ENCODE assay signal across 8 mouse cellular contexts in genomic region chr12:8674891-8675341, GRCm38 (mm10). TPM values are rescaled to one million over a fixed set of nuclear protein-coding genes. Genes with fewer than 3 reads are reported as not detected.
DNase-seq lines count a peak whose midpoint lies in the region; ATAC-seq lines count a peak whose summit lies in the region.

No protein-coding gene starts in this region.

- H3K27ac ChIP-seq in embryonic facial prominence, embryonic 12.5 days: peak overlapping the region; percentile 99
- peak overlapping the region; percentile 98 for H3K27ac ChIP-seq in neural tube, embryonic 14.5 days (ENCODE audit: low read depth, low read length)

- H3K36me3 ChIP-seq in embryonic facial prominence, embryonic 12.5 days: no peaks in the 10 kb centered on the region
- no peaks in the 10 kb centered on the region for H3K36me3 ChIP-seq in neural tube, embryonic 14.5 days (ENCODE audit: control insufficient read depth, insufficient read depth, low read length)

- peak overlapping the region; percentile 99 for H3K9ac ChIP-seq in embryonic facial prominence, embryonic 12.5 days
- peak overlapping the region; percentile 98 for H3K9ac ChIP-seq in neural tube, embryonic 14.5 days (replicated peaks; ENCODE audit: low read depth, low read length)

- H3K4me1 ChIP-seq in embryonic facial prominence, embryonic 12.5 days: peaks cover 14% of the 10 kb centered on the region
- peaks cover 13% of the 10 kb centered on the region; the same call in 1 of the 2 replicates for H3K4me1 ChIP-seq in neural tube, embryonic 14.5 days (ENCODE audit: control insufficient read depth, insufficient read depth, low read length)

- no peaks in the 10 kb centered on the region for H3K27me3 ChIP-seq in embryonic facial prominence, embryonic 12.5 days
- no peaks in the 10 kb centered on the region; the same call in 1 of the 2 replicates for H3K27me3 ChIP-seq in neural tube, embryonic 14.5 days (ENCODE audit: control insufficient read depth, insufficient read depth, low read length)

- H3K9me3 ChIP-seq in embryonic facial prominence, embryonic 12.5 days: no peaks in the 10 kb centered on the region
- H3K9me3 ChIP-seq in neural tube, embryonic 14.5 days (ENCODE audit: control insufficient read depth, low read length): no peaks in the 10 kb centered on the region

- DNase-seq in spleen, postnatal 36 days (ENCODE audit: low spot score in 2 of 2): peak; percentile 19 to 27
- DNase-seq in spleen, adult 18-20 months: no peak
- DNase-seq in large intestine, adult 2 months (ENCODE audit: low read depth, low spot score): peak; percentile 18
- no peak for DNase-seq in adrenal gland, postnatal 14 days
- DNase-seq in cerebellum, postnatal 25 days: no peak
- no peak for DNase-seq in left cerebral cortex, adult 18-20 months (ENCODE audit: low spot score in 2 of 2)

- no peak for ATAC-seq in embryonic facial prominence, embryonic 12.5 days (ENCODE audit: insufficient number of reproducible peaks, insufficient read depth, low FRiP score, low TSS enrichment)
- no peak for ATAC-seq in neural tube, embryonic 14.5 days (ENCODE audit: low read depth)

- 0% methylated on average over 20 of the region's 20 CpGs for WGBS in embryonic facial prominence, embryonic 12.5 days
- under 1% methylated on average over 20 of the region's 20 CpGs for WGBS in large intestine, adult 2 months
- under 1% methylated on average over 20 of the region's 20 CpGs for WGBS in neural tube, embryonic 14.5 days

- H3K4me2 ChIP-seq in embryonic facial prominence, embryonic 12.5 days (replicated peaks): peak overlapping the region; percentile 53
- H3K4me2 ChIP-seq in neural tube, embryonic 14.5 days (ENCODE audit: low read depth, low read length): peak overlapping the region; percentile 73

- peak overlapping the region; percentile 92 for H3K4me3 ChIP-seq in embryonic facial prominence, embryonic 12.5 days
- peak overlapping the region; percentile 90 for H3K4me3 ChIP-seq in neural tube, embryonic 14.5 days (ENCODE audit: low read depth, low read length)

RNA-seq across cellular contexts. Expression of gene Pum2, which starts 1.0 kb away (rescaled TPM):
- polyA plus RNA-seq in embryonic facial prominence, embryonic 12.5 days (2016; fragmentation: Nextera tagmentation; extraction: Ambion mirVana): 60.8 and 63.3 TPM in 2 replicates
- 25.9 and 43.1 TPM in 2 replicates for polyA plus RNA-seq in large intestine, adult 2 months (2012; rRNA removed)
- polyA plus RNA-seq in neural tube, embryonic 14.5 days (2014; fragmentation: Nextera tagmentation; extraction: Ambion mirVana): 62.4 and 68.7 TPM in 2 replicates
- total RNA-seq in adrenal gland, postnatal 14 days (2021): 136 and 152 TPM in 2 replicates
- 100 to 1,000 TPM; 190 to 219 TPM for total RNA-seq in left cerebral cortex, adult 18-20 months (2021)

Comparison
In these comparisons a context has a peak if more than half of its experiments do, and no peak if none do; other contexts are left out.
1. DNase-seq: peak in spleen, postnatal 36 days (2 of 2) and large intestine, adult 2 months (single experiment); none in spleen, adult 18-20 months (0 of 2), adrenal gland, postnatal 14 days (single experiment), cerebellum, postnatal 25 days (0 of 2) and left cerebral cortex, adult 18-20 months (0 of 2).